Mouse (Mus musculus) liver, embryonic 15.5 days (tissue): Measurements from ENCODE around the gene Rapgef2. TPM values are rescaled to one million over a fixed set of nuclear protein-coding genes. Genes with fewer than 3 reads are reported as not detected.
A peak's percentile ranks its signal among the peaks of the same experiment; 100 is the strongest.

Source experiments
- ATAC-seq: fragments of 200-750 bp; cut with Nextera tagmentation; 2 replicates; pipeline ENCODE4 v1.8.0; 2017; ENCODE audit warnings: moderate number of reproducible peaks, mild to moderate bottlenecking, moderate library complexity; ENCODE audit not compliant: insufficient read depth
- H3K27ac ChIP-seq: fragments of 300-500 bp; sonication (generic); replicated peaks from 2 replicates; pipeline ENCODE4 v1.5.1; 2015; ENCODE audit warnings: mild to moderate bottlenecking, inconsistent platforms
- H3K27me3 ChIP-seq: fragments of 300-500 bp; sonication (generic); 2 replicates; pipeline ENCODE4 v1.6.1; 2015; ENCODE audit warnings: mild to moderate bottlenecking, inconsistent platforms
- H3K36me3 ChIP-seq: fragments of 300-500 bp; sonication (generic); replicated peaks from 2 replicates; pipeline ENCODE4 v1.6.1; 2015; ENCODE audit warnings: moderate library complexity, mild to moderate bottlenecking, inconsistent platforms
- H3K4me1 ChIP-seq: fragments of 300-500 bp; sonication (generic); replicated peaks from 2 replicates; pipeline ENCODE4 v1.6.1; 2015; ENCODE audit warnings: inconsistent platforms
- H3K4me2 ChIP-seq: fragments of 300-500 bp; sonication (generic); 2 replicates; pipeline ENCODE4 v1.6.1; 2015; ENCODE audit warnings: moderate library complexity, mild to moderate bottlenecking, inconsistent platforms
- H3K4me3 ChIP-seq: fragments of 300-500 bp; sonication (generic); replicated peaks from 2 replicates; pipeline ENCODE4 v1.5.1; 2015; ENCODE audit warnings: mild to moderate bottlenecking, inconsistent platforms
- H3K9ac ChIP-seq: fragments of 300-500 bp; sonication (generic); 2 replicates; pipeline ENCODE4 v1.6.1; 2015; ENCODE audit warnings: moderate library complexity, mild to moderate bottlenecking, inconsistent platforms
- H3K9me3 ChIP-seq: fragments of 300-500 bp; sonication (generic); replicated peaks from 2 replicates; pipeline ENCODE4 v1.6.1; 2016; ENCODE audit warnings: inconsistent platforms
- WGBS: fragments of 180-500 bp; shearing (Covaris S2); methylation state at CpG from one replicate; pipeline ENCODE4 v1.1.7; 2015; ENCODE audit warnings: mixed read lengths; ENCODE audit not compliant: insufficient replicate concordance; 5-methylcytosine and 5-hydroxymethylcytosine counted together
- polyA plus RNA-seq: library from polyadenylated mRNA; unstranded; fragments of >200 nt; fragmentation: Nextera tagmentation; extraction: Ambion mirVana; gene quantifications from 2 replicates; pipeline ENCODE4 v1.2.1, GENCODE M21; 2015

Gene Rapgef2
- polyA plus RNA-seq, 1 experiment from 2014 or later = 1.0 TPM

DNA sequence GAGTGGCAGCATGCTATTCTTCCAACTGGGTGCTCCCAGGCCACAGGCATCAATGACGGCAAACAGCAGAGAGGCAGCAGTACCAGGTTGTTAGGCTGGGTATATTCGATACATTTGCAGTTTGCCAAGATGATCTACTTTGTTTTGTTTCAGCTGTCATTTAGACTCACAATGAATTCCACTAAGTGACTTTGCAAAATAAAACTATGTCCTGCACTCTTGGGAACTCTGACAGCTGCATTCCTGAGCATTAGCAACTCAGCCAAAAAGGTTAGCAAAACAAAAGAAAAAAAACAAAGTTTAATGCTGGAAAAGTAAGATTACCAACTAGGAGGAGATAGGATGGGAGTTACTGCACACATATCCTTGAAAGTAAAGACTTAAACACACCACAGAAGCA lies 3.3 kb downstream of the Rapgef2 start:
- Histone ChIP-seq H3K4me1 (peaks cover 10% of the 10 kb centered on the region), H3K4me3 (no peak overlapping the region), H3K36me3 (no peaks in the 10 kb centered on the region), H3K9ac (no peak overlapping the region), H3K27me3 (peaks cover 35% of the 10 kb centered on the region), H3K4me2 (no peak overlapping the region), H3K9me3 (no peaks in the 10 kb centered on the region), H3K27ac (no peak overlapping the region)
- no peak for ATAC-seq
- WGBS = 57% methylated on average over 2 of the region's 2 CpGs

GRCm38 (mm10) chr3:79275856-79276645 lies 10.3 kb downstream of the Rapgef2 start:
- Histone ChIP-seq H3K27ac (no peak overlapping the region), H3K27me3 (no peaks in the 10 kb centered on the region), H3K4me2 (no peak overlapping the region), H3K9me3 (no peaks in the 10 kb centered on the region), H3K4me1 (no peaks in the 10 kb centered on the region), H3K4me3 (no peak overlapping the region), H3K36me3 (no peaks in the 10 kb centered on the region), H3K9ac (no peak overlapping the region)
- ATAC-seq = no peak
- WGBS = 73% methylated on average over 11 of the region's 11 CpGs

DNA sequence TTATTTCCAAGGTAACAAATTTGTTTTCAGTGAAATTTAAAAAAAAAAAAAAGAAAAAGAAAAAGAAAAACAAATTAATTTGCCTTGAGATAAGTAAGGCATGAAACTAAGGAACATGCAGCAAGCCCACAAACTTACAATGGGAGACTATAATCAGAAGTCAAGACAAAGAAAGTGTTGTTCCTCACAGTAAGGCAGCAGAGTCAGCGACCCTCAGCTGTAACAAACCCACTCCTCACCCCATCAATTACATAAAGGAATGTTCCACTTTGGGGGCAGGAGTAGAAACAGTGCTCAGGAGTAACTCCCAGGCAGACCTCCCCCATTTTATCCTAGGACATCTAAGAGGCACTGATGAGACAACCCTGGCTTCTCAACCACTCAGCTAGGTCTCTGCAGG lies 13.0 kb downstream of the Rapgef2 start:
- Histone ChIP-seq H3K4me1 (no peaks in the 10 kb centered on the region), H3K4me3 (no peak overlapping the region), H3K36me3 (no peaks in the 10 kb centered on the region), H3K27ac (no peak overlapping the region), H3K4me2 (no peak overlapping the region), H3K9ac (no peak overlapping the region), H3K27me3 (no peaks in the 10 kb centered on the region), H3K9me3 (no peaks in the 10 kb centered on the region)
- ATAC-seq = no peak
- WGBS = 14% methylated on average over 1 of the region's 1 CpGs

DNA sequence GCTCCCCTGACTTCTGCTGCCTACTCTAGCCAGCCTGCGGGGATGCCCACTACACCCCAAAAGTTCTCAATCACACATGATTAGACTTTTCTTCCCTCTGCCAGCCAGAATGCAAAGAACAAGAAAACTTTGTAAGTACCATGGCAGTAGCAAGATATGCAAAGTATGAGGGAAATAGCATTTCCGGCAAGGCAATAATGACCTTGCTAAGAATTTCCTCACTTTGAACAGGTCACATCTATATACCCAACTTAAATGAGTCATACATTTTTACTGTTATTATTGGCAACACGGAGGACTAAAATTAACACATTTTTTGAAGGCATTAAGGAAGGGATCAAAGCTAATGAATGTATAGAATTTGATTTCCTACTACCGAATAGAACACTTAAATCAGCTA lies 13.4 kb downstream of the Rapgef2 start:
- H3K4me2 ChIP-seq = no peak overlapping the region
- no peaks in the 10 kb centered on the region for H3K36me3 ChIP-seq
- no peaks in the 10 kb centered on the region for H3K27me3 ChIP-seq
- WGBS = 72% methylated on average over 4 of the region's 4 CpGs
- H3K27ac ChIP-seq = no peak overlapping the region
- H3K4me1 ChIP-seq = no peaks in the 10 kb centered on the region
- no peak overlapping the region for H3K9ac ChIP-seq
- no peaks in the 10 kb centered on the region for H3K9me3 ChIP-seq
- no peak for ATAC-seq
- H3K4me3 ChIP-seq = no peak overlapping the region

GRCm38 (mm10) chr3:79270980-79271555 lies 15.2 kb downstream of the Rapgef2 start:
- WGBS = 64% methylated on average over 12 of the region's 12 CpGs
- no peaks in the 10 kb centered on the region for H3K27me3 ChIP-seq
- no peak overlapping the region for H3K9ac ChIP-seq

GRCm38 (mm10) chr3:79269872-79270271 lies 16.4 kb downstream of the Rapgef2 start:
- 74% methylated on average over 8 of the region's 8 CpGs for WGBS
- no peak for ATAC-seq
- H3K4me3 ChIP-seq = no peak overlapping the region
- H3K4me1 ChIP-seq = no peaks in the 10 kb centered on the region
- H3K27ac ChIP-seq = no peak overlapping the region
- H3K4me2 ChIP-seq = no peak overlapping the region
- H3K27me3 ChIP-seq = no peaks in the 10 kb centered on the region
- no peak overlapping the region for H3K9ac ChIP-seq
- no peaks in the 10 kb centered on the region for H3K9me3 ChIP-seq
- H3K36me3 ChIP-seq = no peaks in the 10 kb centered on the region

More at GRCm38 (mm10) chr3:79270980-79271555, 15.2 kb downstream of the Rapgef2 start:
- H3K4me2 ChIP-seq = no peak overlapping the region
- H3K4me1 ChIP-seq = no peaks in the 10 kb centered on the region
- H3K36me3 ChIP-seq = no peaks in the 10 kb centered on the region
- no peaks in the 10 kb centered on the region for H3K9me3 ChIP-seq
- H3K4me3 ChIP-seq = no peak overlapping the region
- ATAC-seq = no peak
- H3K27ac ChIP-seq = no peak overlapping the region

- H3K4me1 ChIP-seq = no peaks in the 10 kb centered on the region
- WGBS = 59% methylated on average over 6 of the region's 6 CpGs
- H3K4me2 ChIP-seq = no peak overlapping the region
- no peak overlapping the region for H3K9ac ChIP-seq
- H3K36me3 ChIP-seq = no peaks in the 10 kb centered on the region
- no peak for ATAC-seq
- no peak overlapping the region for H3K4me3 ChIP-seq
- H3K9me3 ChIP-seq = no peaks in the 10 kb centered on the region
- H3K27ac ChIP-seq = no peak overlapping the region
- H3K27me3 ChIP-seq = no peaks in the 10 kb centered on the region
Measured at GRCm38 (mm10) chr3:79266976-79267375, 19.3 kb downstream of the Rapgef2 start.

DNA sequence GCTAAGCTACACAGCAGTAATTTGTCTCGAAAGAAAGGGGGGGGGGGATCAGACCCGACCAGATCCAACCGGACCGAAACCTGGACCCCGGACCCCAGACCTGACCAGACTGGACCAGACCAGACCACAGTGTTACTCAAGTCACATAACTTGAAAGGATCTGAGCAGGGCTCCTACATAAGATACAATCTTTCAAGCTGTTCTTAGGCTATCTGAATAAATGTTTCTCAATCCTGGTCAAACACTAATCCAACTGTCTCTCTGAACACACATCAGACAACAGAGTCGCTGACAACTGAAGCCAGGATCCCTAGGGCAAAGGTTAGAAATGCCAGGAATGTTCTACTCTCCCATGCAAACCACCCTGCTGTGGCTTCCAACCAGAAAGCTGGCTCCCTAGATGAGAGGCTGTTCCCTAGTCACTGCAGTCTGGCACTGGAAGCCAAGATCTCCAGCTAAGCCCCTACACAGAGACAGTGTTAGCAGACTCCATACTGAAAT lies 24.5 kb downstream of the Rapgef2 start:
- Histone ChIP-seq H3K36me3 (no peaks in the 10 kb centered on the region), H3K27me3 (no peaks in the 10 kb centered on the region), H3K9ac (no peak overlapping the region), H3K27ac (peak overlapping the region; percentile 59), H3K9me3 (no peaks in the 10 kb centered on the region), H3K4me3 (no peak overlapping the region), H3K4me2 (0 out of 2 replicates have a peak overlapping the region, but pooled peaks have one; percentile 10), H3K4me1 (0 out of 2 replicates have a peak, but pooled peaks cover 6% of the 10 kb centered on the region)
- 71% methylated on average over 6 of the region's 6 CpGs for WGBS
- peak; percentile 81 for ATAC-seq

DNA sequence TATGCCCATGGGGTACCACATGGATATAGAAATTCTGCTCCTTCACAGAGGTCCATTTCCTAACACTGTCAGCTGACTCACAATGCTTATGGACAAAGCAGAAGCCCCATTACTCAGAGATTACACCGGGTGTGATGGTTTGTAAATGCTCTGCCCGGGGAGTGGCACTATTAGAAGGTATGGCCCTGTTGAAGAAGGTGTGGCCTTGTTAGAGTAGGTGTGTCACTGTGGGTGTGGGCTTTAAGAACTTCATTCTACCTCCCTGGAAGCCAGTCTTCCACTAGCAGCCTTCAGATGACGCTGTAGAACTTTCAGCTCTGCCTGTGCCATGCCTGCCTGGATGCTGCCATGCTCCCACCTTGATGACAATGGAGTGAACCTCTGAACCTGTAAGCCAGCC lies 32.3 kb downstream of the Rapgef2 start:
- H3K27ac ChIP-seq = no peak overlapping the region
- H3K4me2 ChIP-seq = no peak overlapping the region
- WGBS = 51% methylated on average over 3 of the region's 3 CpGs
- H3K27me3 ChIP-seq = no peaks in the 10 kb centered on the region
- H3K4me1 ChIP-seq = peaks cover 8% of the 10 kb centered on the region
- no peak overlapping the region for H3K9ac ChIP-seq
- no peaks in the 10 kb centered on the region for H3K36me3 ChIP-seq
- no peak overlapping the region for H3K4me3 ChIP-seq
- ATAC-seq = no peak
- no peaks in the 10 kb centered on the region for H3K9me3 ChIP-seq

- H3K27ac ChIP-seq = no peak overlapping the region
- H3K4me1 ChIP-seq = peaks cover 8% of the 10 kb centered on the region
- no peaks in the 10 kb centered on the region for H3K36me3 ChIP-seq
- WGBS = 48% methylated on average over 9 of the region's 9 CpGs
- H3K9me3 ChIP-seq = no peaks in the 10 kb centered on the region
- H3K4me3 ChIP-seq = no peak overlapping the region
- H3K4me2 ChIP-seq = no peak overlapping the region
- H3K27me3 ChIP-seq = no peaks in the 10 kb centered on the region
- no peak for ATAC-seq
- no peak overlapping the region for H3K9ac ChIP-seq
Measured at GRCm38 (mm10) chr3:79253416-79253815, 32.9 kb downstream of the Rapgef2 start.

- no peaks in the 10 kb centered on the region for H3K27me3 ChIP-seq
- no peak overlapping the region for H3K27ac ChIP-seq
- H3K4me1 ChIP-seq = peaks cover 10% of the 10 kb centered on the region
- H3K36me3 ChIP-seq = no peaks in the 10 kb centered on the region
- no peak overlapping the region for H3K4me2 ChIP-seq
- 18% methylated on average over 5 of the region's 5 CpGs for WGBS
- no peak for ATAC-seq
- H3K9me3 ChIP-seq = no peaks in the 10 kb centered on the region
- no peak overlapping the region for H3K9ac ChIP-seq
- no peak overlapping the region for H3K4me3 ChIP-seq
Measured at GRCm38 (mm10) chr3:79252921-79253394, 33.4 kb downstream of the Rapgef2 start.
